Mouse (Mus musculus) cerebellum, adult 2 months (tissue): ENCODE data around the gene Rarg.

Source experiments
- CTCF ChIP-seq: fragments of 200-500 bp; IDR thresholded peaks from 2 replicates; pipeline ENCODE4 v1.5.1; 2011; ENCODE audit warnings: low read depth, mild to moderate bottlenecking, control low read depth, low read length, moderate library complexity, borderline replicate concordance; ENCODE audit not compliant: insufficient read depth
- POLR2A ChIP-seq: fragments of 200-500 bp; IDR thresholded peaks from 2 replicates; pipeline ENCODE4 v1.6.1; 2011; ENCODE audit warnings: low read length, control low read depth, borderline replicate concordance; ENCODE audit not compliant: insufficient read depth

DNA sequence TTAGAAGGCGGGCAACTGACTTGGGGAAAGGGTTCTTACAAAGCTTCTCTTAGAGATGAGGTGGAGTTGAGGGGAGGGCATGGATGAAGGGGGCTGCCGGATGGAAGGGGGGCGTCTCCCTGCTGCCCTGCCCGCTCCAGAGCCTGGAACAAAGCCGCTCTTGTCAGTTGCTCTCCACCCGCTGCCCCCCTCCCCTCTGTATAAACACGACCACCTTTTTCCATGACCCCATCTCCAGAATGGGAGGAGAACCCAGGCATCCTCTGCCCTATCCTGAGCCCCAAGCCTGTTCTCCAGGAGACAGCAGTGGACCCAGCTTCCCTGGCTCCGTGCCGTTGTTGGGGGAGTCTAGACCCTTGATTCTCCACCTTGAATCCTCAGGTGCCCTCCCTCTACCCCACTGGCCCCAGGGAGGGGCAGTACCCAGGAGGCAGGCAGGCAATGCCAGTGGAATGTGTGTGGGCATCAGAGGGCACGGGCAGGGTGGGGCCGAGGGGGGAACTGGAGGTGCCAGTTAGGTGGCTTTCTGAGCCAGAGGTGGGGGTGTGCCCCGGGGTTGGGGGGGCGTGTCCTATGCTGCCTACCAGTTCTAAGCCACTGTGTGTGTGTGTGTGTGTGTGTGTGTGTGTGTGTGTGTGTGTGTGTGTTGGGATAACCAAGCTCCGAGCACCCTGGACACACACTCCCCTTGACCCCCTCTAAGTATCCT, 1.6 kb downstream of the Rarg start:
- TF ChIP-seq CTCF (no peak), POLR2A (no peak)
